Mouse (Mus musculus): ENCODE results near the gene Cenpf.

DNA sequence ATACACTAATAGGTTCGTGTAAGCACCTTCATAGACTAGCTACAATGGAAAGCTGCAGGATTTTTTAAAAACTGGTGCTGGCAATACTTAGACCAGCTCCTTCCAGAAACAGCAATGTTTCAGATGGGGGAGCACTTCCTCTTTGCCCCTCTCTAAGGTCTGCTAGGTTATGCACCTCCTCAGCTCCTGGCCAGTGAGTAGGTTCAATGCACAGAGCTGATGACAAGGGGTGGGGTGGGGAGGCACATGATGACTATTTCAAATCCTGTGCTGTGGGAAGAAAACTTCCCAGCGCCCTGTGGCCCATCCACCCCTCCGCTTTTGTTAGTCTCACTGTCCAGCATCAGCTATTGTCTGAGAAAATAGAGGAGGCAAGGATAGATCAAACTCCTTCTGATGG, 79.8 kb downstream of the Cenpf start:
- TF ChIP-seq POLR2A (IDR thresholded peaks at IDR 0.05; ENCODE audit: control insufficient read depth, low read depth, low read length) (no peak), CTCF (IDR thresholded peaks at IDR 0.05; ENCODE audit: control insufficient read depth, insufficient read depth, insufficient replicate concordance, low read depth, low read length) (no peak)

All from testis, adult 2 months (tissue).